Mouse (Mus musculus) layer of hippocampus, adult 9-10 months (tissue): ENCODE data around the gene Krr1.
A peak's percentile ranks its signal among the peaks of the same experiment; 100 is the strongest.

ENCODE experiments used
- DNase-seq: peaks from one replicate; pipeline ENCODE4 v3.0.0; 2022; ENCODE audit warnings: low spot score

Krr1 gene

GRCm38 (mm10) chr10:111972542-111973361, at the start of gene Krr1:
Gene Krr1 (plus strand): TSS chr10:111972664.
- DNase-seq, result peak; percentile 86

- DNase-seq, result no peak
Observed at GRCm38 (mm10) chr10:111923503-111924135, 48.8 kb upstream of the Krr1 start.

GRCm38 (mm10) chr10:111924141-111924540, 48.3 kb upstream of the Krr1 start:
- DNase-seq, result no peak

GRCm38 (mm10) chr10:111924716-111925488, 47.6 kb upstream of the Krr1 start:
- DNase-seq, result no peak

- DNase-seq, result peak; percentile 91
Observed at GRCm38 (mm10) chr10:111925489-111925860, 47.0 kb upstream of the Krr1 start.

- DNase-seq, result no peak
Observed at GRCm38 (mm10) chr10:111932621-111933345, 39.7 kb upstream of the Krr1 start.

- no peak for DNase-seq
Observed at GRCm38 (mm10) chr10:111935207-111935606, 37.3 kb upstream of the Krr1 start.

GRCm38 (mm10) chr10:111936021-111936420, 36.4 kb upstream of the Krr1 start:
- no peak for DNase-seq

- no peak for DNase-seq
Observed at GRCm38 (mm10) chr10:111936491-111937145, 35.8 kb upstream of the Krr1 start.

- DNase-seq, result no peak
Observed at GRCm38 (mm10) chr10:111937146-111937534, 35.3 kb upstream of the Krr1 start.

GRCm38 (mm10) chr10:111943026-111943425, 29.4 kb upstream of the Krr1 start:
- DNase-seq, result no peak

GRCm38 (mm10) chr10:111945563-111945962, 26.9 kb upstream of the Krr1 start:
- DNase-seq, result no peak

GRCm38 (mm10) chr10:111948041-111948440, 24.4 kb upstream of the Krr1 start:
- DNase-seq, result no peak

GRCm38 (mm10) chr10:111949008-111949407, 23.5 kb upstream of the Krr1 start:
- no peak for DNase-seq

GRCm38 (mm10) chr10:111955836-111956235, 16.6 kb upstream of the Krr1 start:
- DNase-seq, result no peak

GRCm38 (mm10) chr10:111957271-111958045, 15.0 kb upstream of the Krr1 start:
- peak; percentile 63 for DNase-seq

- DNase-seq, result no peak
Observed at GRCm38 (mm10) chr10:111958046-111958421, 14.4 kb upstream of the Krr1 start.

- DNase-seq, result no peak
Observed at GRCm38 (mm10) chr10:111959353-111959752, 13.1 kb upstream of the Krr1 start.

GRCm38 (mm10) chr10:111960459-111960858, 12.0 kb upstream of the Krr1 start:
- no peak for DNase-seq

- DNase-seq, result no peak
Observed at GRCm38 (mm10) chr10:111966394-111966793, 6.1 kb upstream of the Krr1 start.

GRCm38 (mm10) chr10:111971929-111972328, 535 bp upstream of the Krr1 start:
- DNase-seq, result no peak
